ENCODE assay signal across 8 mouse cellular contexts in the genomic region with DNA sequence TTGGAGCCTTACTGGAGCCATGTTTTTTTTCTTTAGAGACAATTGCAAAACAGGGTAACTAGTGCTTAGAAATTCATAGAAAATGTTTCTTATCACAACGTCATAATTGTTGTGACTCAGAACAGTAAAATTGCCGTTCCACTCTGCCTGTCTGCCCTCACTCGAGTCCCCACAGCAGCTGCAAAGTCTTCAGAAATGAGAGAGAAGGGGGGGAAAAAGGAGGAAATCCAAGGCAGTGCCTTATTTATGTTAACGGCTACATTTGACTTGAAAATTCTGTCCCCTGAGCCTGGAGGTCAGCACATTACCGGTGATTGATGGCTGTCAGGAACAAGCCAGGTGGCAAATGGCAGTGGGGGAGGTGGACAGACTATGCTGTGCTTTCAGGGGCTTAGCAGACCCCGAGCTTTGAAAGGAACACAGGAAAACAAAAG.
DNase-seq lines count a peak whose midpoint lies in the region; ATAC-seq lines count a peak whose summit lies in the region.

No protein-coding gene starts in this region.

- peaks cover 3% of the 10 kb centered on the region; the same call in 1 of the 2 replicates for H3K36me3 ChIP-seq in heart, embryonic 10.5 days
- 0 out of 2 replicates have a peak, but pooled peaks cover 6% of the 10 kb centered on the region for H3K36me3 ChIP-seq in midbrain, embryonic 12.5 days

- H3K9me3 ChIP-seq in heart, embryonic 10.5 days = no peaks in the 10 kb centered on the region
- H3K9me3 ChIP-seq in midbrain, embryonic 12.5 days = no peaks in the 10 kb centered on the region

- peak overlapping the region; percentile 19 for H3K4me2 ChIP-seq in midbrain, embryonic 12.5 days (replicated peaks)

- intact Hi-C loops in heart, postnatal 36 days (cut with DNase I) = no loop called here

- no peak overlapping the region for H3K4me3 ChIP-seq in heart, embryonic 10.5 days
- H3K4me3 ChIP-seq in midbrain, embryonic 12.5 days = no peak overlapping the region

- no peaks in the 10 kb centered on the region for H3K27me3 ChIP-seq in heart, embryonic 10.5 days (ENCODE audit: insufficient read depth, poor library complexity, severe bottlenecking)
- H3K27me3 ChIP-seq in midbrain, embryonic 12.5 days = no peaks in the 10 kb centered on the region

- H3K27ac ChIP-seq in heart, embryonic 10.5 days = 0 out of 2 replicates have a peak overlapping the region, but pooled peaks have one; percentile 3
- H3K27ac ChIP-seq in midbrain, embryonic 12.5 days (replicated peaks) = peak overlapping the region; percentile 70

- H3K9ac ChIP-seq in midbrain, embryonic 12.5 days (replicated peaks) = no peak overlapping the region

- ATAC-seq in midbrain, embryonic 12.5 days (ENCODE audit: low FRiP score, low read depth) = peak; percentile 42; the same call in 1 of the 2 replicates

- peaks cover 90% of the 10 kb centered on the region for H3K4me1 ChIP-seq in heart, embryonic 10.5 days
- peaks cover 97% of the 10 kb centered on the region for H3K4me1 ChIP-seq in midbrain, embryonic 12.5 days

- 18% methylated on average over 6 of the region's 6 CpGs for WGBS in heart, embryonic 10.5 days
- 11% methylated on average over 6 of the region's 6 CpGs for WGBS in midbrain, embryonic 12.5 days

- DNase-seq in heart, embryonic 10.5 days (ENCODE audit: low spot score) = no peak
- no peak for DNase-seq in heart, postnatal 36 days
- DNase-seq in embryo, embryonic 10 days (ENCODE audit: low spot score) = peak; percentile 85
- DNase-seq in forelimb bud, embryonic 11.5 days (ENCODE audit: low read depth, low spot score) = peak; percentile 80
- DNase-seq in cerebellum, postnatal 36 days = no peak
- DNase-seq in cerebellum, adult 8-10 months = no peak
- DNase-seq in testis, postnatal 14 days (ENCODE audit: low spot score) = no peak

Comparison
In these comparisons a context has a peak if more than half of its experiments do, and no peak if none do; other contexts are left out.
1. DNase-seq: peak in embryo, embryonic 10 days (single experiment) and forelimb bud, embryonic 11.5 days (single experiment); none in heart, embryonic 10.5 days (single experiment), heart, postnatal 36 days (0 of 2), cerebellum, postnatal 36 days (0 of 2), cerebellum, adult 8-10 months (single experiment) and testis, postnatal 14 days (single experiment).